ENCODE assay signal across 8 mouse cellular contexts in the genomic region with DNA sequence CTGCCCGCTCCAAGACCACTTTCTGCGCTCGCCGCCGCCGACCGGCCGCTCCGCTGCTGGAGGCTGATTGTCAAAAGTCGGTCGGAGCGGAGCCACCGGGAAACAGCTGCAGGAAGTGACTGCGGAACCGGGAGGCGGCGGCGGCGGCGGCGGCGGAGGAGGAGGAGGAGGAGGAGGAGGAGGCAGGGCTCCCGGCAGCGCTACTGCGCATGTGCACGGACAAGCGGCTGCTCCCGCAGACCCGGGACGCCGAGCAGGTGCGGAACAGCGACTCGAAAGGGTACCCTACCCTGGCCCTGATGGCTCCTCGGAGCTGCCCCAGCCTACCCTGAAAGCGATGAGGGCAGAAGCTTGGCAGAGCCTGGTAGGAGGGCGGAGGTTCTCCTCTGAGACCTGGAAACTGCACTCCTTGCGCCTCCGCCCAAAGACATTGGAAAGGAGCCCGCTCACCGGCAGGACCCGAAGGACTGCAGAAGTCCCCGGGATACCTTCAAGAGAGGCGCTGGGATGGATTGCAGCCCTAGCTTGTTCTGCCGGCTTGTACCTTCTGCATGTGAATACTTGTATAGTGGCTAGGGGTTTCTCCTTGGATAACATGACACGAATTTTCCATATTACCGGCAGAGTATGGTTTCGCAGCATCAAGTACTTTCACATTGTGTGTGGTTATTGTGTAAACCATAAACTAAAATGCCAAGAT. TPM values are rescaled to one million over a fixed set of nuclear protein-coding genes. Genes with fewer than 3 reads are reported as not detected.
DNase-seq lines count a peak whose midpoint lies in the region; ATAC-seq lines count a peak whose summit lies in the region.

A gene (minus strand): TSS at position 469 of the 700 bp plus-strand sequence.

- H3K27me3 ChIP-seq in hindbrain, embryonic 14.5 days (ENCODE audit: control insufficient read depth, insufficient read depth, low read length): no peaks in the 10 kb centered on the region

- H3K4me2 ChIP-seq in hindbrain, embryonic 14.5 days (replicated peaks): peak within 1 kb of the TSS; percentile 85

- WGBS in hindbrain, embryonic 14.5 days: 4% methylated on average over 33 of the region's 48 CpGs

- DNase-seq in NIH3T3 (ENCODE audit: low read depth): peak; percentile 81
- DNase-seq in cerebellum, postnatal 14 days: peak; percentile 87 to 91
- DNase-seq in frontal cortex, postnatal 25 days (ENCODE audit: low spot score in 2 of 2): peak; percentile 52 to 72
- peak; percentile 78 for DNase-seq in hindbrain, embryonic 14.5 days (ENCODE audit: low spot score)
- DNase-seq in left cerebral cortex, adult 11 months (ENCODE audit: low spot score): peak; percentile 54
- DNase-seq in lung, postnatal 36 days: peak; percentile 87
- peak; percentile 79 for DNase-seq in retina, embryonic 14.5 days (ENCODE audit: low spot score)
- peak; percentile 88 to 91 for DNase-seq in thymus, postnatal 36 days

- H3K9me3 ChIP-seq in hindbrain, embryonic 14.5 days (ENCODE audit: control insufficient read depth, low read length): no peaks in the 10 kb centered on the region

- H3K4me1 ChIP-seq in hindbrain, embryonic 14.5 days (replicated peaks; ENCODE audit: control insufficient read depth, insufficient read depth, low read length): peaks cover 33% of the 10 kb centered on the region

- peak within 1 kb of the TSS; percentile 93 for H3K27ac ChIP-seq in hindbrain, embryonic 14.5 days

- peak within 1 kb of the TSS; percentile 83 for H3K9ac ChIP-seq in hindbrain, embryonic 14.5 days

- H3K4me3 ChIP-seq in hindbrain, embryonic 14.5 days (replicated peaks; ENCODE audit: low read length): peak within 1 kb of the TSS; percentile 80

- H3K36me3 ChIP-seq in hindbrain, embryonic 14.5 days (replicated peaks; ENCODE audit: control insufficient read depth, insufficient read depth): no peaks in the 10 kb centered on the region

- ATAC-seq in hindbrain, embryonic 14.5 days (ENCODE audit: low FRiP score): peak; percentile 86

RNA-seq across cellular contexts. Expression of the gene that starts here (rescaled TPM):
- 9.1 and 10.3 TPM in 2 replicates for polyA plus RNA-seq in hindbrain, embryonic 14.5 days (2014; fragmentation: Nextera tagmentation; extraction: Ambion mirVana)

Comparison
In these comparisons a context has a peak if more than half of its experiments do, and no peak if none do; other contexts are left out.
1. Peak in every context shown above with its lines: DNase-seq, ATAC-seq, H3K4me3 ChIP-seq and H3K27ac ChIP-seq.